Mouse (Mus musculus): ENCODE measurements around the gene Foxp1.

DNA sequence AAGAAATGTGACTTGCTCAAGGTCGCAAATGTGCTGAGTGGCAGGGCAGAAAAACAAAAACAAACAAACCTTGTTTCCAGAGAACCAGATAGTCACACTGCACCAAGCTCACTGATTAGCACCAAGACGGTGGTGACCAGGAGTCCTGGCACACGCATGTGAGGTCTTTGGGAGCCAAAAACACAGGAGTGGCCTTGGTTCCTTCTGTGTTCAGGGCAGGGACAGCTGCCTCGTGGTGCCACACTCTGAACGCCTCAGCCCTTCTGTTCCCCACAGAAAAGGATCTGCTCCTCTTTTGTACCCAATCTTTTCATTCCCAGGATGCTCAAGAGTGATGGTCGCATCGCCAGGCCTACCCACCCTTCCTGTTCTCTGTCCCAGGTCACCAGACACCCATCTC, 434.9 kb downstream of the Foxp1 start:
- no peak for TF ChIP-seq EP300 (IDR thresholded peaks at IDR 0.05)
- TF ChIP-seq CTCF (IDR thresholded peaks at IDR 0.05): no peak
